Mouse (Mus musculus): ENCODE results near the gene Grin2a.
A peak's percentile ranks its signal among the peaks of the same experiment; 100 is the strongest.

Grin2a gene

GRCm38 (mm10) chr16:9964469-9964868 is 30.9 kb downstream of the Grin2a start:
- DNase-seq, result no peak

DNA sequence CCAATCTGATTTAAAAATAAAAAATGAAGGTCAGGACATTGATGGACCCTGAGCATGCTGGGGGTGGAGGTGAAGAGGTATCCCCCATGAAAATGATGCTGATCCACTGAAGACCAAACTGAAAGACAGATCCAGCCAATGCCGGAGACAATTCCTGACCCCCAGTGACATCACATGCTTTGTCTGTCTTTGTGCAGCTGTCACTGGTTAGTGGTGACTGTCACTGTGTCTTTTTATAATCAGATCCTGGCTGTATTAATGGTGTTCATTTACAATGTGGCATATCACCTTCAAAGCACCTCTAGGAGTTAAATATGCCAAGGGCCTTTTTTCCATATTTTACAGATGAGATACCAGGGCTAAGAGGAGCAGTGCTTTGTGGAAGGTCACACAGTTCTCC is 32.9 kb downstream of the Grin2a start:
- no peak for DNase-seq

GRCm38 (mm10) chr16:9959340-9959739 is 36.0 kb downstream of the Grin2a start:
- no peak for DNase-seq

DNA sequence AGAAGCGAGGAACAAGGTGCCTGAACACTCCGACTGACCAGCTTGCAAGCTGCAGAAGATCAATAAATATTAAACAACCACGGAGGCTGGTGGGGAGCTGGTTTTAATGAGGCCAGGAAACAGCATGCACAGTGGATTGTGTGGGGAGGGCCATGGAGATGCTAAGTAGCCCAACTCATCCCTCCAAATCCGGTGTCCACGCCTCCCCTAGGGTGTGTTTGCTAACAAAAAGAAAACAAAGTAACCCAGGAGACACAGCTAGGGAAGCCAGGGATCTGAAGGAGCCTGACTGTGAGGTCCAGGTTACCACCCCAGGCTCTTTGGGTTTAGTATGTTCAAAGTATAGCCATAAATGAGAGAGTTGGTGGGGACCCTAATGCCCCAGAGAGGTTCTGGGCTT is 41.1 kb downstream of the Grin2a start:
- no peak for DNase-seq

- DNase-seq, result no peak
Observed at GRCm38 (mm10) chr16:9953396-9953831, 41.9 kb downstream of the Grin2a start.

DNA sequence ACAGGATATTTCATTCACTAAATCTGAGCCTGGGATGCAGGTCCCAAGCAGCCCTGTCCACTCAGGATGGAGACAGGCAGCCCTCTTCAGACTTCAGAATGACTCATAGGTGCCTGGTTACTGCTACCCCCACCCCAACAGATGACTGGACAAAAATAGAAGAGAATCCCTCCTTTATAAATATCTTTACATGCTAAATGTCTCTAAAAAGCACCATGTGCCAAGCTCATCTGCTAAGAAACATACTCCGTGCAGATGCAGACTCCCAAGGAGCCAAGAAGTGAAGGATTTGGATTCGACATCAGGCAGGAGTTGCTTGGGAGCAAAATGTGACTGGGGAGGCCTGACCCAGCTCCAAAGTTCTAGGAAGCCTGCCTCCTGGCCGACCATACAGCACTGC is 46.1 kb downstream of the Grin2a start:
- DNase-seq, result no peak

DNA sequence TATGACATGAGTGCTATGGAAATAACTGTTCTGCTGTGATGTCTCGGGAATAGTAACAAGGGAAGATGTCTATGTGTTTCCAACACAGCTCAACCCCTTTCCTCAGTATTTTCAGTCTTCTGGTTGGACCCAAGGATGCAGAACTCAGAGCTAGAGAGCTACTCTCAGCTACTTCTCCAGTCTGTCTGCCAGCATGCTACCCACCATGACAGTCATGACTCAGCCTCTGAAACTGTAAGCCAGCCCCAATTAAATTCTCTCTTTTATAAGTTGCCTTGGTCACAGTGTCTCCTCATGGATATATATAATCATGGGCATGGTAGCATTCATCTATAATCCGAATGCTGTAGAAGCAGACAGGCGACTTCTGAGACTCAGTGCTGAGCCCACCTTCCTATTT is 47.9 kb downstream of the Grin2a start:
- no peak for DNase-seq

DNA sequence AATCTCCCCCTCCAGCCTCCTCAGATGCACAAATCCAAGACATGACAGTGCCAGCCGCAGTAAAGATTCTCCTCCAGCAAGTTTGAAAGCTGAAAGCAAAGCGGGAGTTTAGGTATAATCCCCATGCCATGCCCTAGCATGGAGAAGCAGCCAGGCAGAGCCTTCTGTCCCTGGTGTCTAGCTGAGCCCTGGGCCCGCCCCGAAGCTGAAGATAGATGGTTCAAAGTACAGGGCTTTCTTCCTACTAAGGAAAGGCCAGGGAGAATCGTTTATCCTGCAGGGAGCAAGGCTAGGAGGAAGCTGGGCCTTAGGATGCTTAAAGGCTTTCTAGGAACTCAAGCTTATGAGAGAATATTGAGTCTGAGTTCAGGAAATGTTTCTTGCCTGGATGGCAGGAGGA is 50.5 kb downstream of the Grin2a start:
- DNase-seq, result no peak

DNA sequence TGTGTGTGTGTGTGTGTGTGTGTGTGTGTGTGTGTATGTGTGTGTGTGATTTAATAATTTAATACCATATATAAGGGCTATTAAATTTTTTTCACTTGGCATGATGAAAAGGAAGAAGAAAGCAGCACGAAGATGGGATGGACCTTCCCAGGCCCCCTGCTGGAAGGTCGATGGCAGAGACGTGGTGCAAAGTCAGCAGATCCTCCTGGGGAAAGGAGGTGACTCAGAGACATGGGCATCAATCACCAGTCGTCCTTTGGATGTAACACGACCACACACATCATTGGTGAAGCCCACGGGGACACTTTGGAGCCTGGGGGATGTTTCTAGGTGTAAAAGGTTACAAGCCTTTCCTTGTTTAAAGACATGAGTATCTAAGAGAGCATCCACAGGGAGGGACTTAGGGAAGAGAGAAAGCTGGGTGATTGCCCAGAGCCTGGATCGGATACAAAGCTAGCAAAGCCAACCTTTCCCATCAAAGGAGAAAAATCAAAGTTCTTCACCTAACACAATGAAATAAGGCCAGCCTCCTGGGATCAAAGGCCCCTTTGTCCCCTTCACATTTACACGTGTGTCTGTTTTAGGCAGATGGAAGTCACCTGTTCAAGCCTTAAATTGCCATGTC is 53.9 kb downstream of the Grin2a start:
- DNase-seq, result peak; percentile 59

DNA sequence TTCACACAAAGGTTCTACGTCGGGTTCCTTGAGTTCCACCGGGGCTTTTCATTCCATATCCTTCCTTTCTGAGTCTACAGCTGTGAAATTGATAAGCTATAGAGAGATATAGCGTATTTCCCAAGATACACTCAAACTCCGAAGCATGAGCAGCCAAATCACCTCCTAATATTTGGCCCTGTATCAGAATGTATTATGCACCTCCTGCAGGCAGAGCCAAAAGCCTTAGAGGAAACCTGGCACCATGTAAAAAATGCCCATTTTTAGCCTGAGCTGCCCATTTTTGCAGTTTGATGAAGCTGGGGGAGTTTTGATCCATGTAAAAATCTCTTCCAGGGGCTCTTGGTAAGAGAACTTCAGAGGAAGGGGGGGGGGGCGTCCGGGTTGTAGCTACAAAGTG is 54.6 kb downstream of the Grin2a start:
- DNase-seq, result peak; percentile 65

GRCm38 (mm10) chr16:9910672-9911071 is 84.7 kb downstream of the Grin2a start:
- DNase-seq, result no peak

DNA sequence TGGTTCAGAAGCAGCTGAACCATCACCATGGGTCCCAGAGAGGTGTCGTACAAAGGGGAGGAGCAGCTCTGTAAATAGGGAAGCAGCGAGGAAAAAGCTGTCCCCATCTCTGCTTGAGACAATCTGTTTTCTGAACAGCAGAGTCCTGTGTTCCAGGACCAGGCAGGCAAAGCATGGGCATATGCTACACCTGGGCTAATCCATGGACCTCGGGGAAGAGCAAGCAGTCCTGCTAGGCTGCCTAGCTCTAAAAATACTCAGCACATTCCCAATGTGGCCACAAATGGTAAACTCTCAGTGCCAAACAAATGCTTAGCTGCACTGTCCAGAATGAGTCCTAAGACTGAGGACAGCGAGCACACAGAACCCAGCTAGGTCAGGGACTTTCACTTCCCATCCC is 86.1 kb downstream of the Grin2a start:
- peak; percentile 90 for DNase-seq

- no peak for DNase-seq
Observed at GRCm38 (mm10) chr16:9904443-9904842, 90.9 kb downstream of the Grin2a start.

- peak; percentile 95 for DNase-seq
Observed at GRCm38 (mm10) chr16:9902680-9903463, 92.5 kb downstream of the Grin2a start.

DNA sequence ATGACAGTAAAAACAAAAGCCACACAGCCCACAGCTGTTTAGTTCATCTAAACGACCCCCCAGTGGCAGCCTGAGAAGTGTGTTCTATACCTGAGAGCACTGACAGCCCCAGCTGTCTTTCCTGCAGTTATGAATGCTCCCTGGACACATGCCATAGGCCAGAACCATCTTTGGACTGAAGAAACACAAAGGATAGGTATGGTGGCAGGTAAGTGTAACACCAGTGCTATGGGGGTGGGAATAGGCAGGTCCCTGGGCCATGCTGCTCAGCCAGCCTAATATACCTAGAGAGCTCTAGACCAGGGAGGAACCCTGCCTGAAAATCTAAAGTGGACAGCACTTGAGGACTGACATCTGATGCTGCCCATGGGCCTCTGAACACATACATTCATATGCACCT is 93.9 kb downstream of the Grin2a start:
- DNase-seq, result peak; percentile 56

DNA sequence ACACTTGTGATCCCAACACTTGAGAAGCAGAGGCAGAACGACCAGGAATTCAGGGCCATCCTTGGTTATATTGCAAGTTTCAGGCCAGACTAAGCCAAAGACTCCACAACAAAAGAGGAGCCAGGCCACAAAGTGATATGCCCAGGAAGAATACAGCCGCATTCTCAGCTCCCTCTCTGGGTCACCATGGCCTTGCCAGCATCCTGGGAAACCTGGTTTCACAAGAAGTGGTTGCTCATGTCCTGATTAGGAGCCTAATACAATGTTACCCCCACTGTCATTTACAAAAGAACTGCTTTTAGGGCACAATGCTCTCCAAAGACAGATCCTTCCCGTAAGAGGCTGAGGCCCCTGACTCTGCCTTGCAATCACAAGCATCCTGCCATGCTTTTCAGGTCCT is 94.4 kb downstream of the Grin2a start:
- no peak for DNase-seq

GRCm38 (mm10) chr16:9900196-9900595 is 95.2 kb downstream of the Grin2a start:
- peak; percentile 55 for DNase-seq

DNA sequence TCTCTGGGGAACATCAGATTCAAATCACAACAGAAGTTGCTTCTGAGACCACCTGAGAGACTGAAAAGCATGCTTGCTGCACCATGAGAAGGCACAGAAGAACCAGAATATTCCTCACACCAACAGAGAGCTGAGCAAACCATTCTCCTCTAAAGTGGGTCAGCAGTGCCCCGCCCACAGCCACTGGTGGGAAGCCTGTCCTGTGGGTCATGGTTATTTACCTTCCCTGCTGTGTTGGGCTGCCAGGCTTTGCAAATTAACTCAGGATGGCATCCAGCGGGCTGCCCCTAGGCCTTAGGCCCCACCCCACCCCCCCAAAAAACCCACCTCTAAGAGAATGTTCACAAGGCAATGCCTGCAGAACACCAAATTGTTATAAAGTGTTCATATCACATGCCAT is 96.2 kb downstream of the Grin2a start:
- no peak for DNase-seq

- no peak for DNase-seq
Observed at GRCm38 (mm10) chr16:9895581-9895980, 99.8 kb downstream of the Grin2a start.

DNA sequence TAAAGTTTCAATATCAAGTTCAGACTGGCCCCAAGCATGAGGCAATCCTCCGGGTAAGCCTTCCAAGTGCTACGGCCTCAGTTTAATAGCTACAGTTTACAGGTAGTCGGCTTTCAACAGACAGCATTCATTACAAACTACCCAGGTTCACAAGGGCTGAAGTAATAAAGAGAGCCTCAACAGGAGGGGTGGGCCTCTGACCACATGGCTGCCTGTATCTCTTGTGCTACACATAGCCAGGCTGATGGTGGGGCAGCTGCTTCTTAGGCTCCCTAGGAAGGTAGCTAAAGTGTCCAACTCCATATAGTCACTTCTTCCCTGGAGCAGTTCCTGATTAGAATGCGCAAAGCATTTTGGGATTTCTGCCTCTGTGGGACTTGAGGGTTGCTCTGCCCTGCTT is 109.2 kb downstream of the Grin2a start:
- no peak for DNase-seq

- no peak for DNase-seq
Observed at GRCm38 (mm10) chr16:9884141-9884540, 111.2 kb downstream of the Grin2a start.

DNA sequence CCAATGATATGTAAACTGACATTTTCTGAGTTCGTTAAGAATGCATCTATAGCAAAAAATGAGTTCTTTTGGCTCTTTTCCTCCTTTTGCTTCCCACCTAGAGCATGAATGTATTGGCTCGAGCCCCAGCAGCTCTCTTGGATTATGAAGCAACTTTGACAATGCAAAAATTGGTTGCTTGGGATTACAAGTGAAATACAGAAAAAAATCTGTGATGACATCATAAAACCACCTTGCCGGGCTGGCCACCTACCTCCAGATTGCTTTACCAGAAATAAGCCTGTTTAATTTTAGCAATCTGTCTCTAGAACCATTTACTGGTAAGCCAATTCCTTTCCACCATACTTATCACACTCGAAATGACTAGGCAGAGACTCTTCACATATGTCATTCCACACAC is 112.9 kb downstream of the Grin2a start:
- DNase-seq, result no peak

DNA sequence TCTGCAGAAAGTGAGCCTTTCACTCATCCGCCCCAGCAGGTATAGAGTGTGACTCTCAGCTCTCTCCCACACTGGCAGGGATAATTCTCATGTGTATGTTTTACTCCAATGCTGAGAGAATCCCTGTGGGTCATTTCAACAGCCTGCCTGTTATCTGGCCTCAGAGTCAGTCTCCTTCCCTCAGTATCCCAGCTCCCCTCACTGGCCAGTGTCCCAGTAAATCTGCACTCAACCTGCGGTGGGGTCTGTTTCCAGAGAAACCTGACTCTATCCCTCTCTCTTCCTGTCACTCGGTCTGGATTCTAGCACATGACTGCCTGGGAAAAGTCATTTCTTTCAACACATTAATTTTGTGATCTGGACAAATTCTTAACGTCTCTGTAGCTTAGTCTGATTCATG is 122.4 kb downstream of the Grin2a start:
- DNase-seq, result peak; percentile 35

DNA sequence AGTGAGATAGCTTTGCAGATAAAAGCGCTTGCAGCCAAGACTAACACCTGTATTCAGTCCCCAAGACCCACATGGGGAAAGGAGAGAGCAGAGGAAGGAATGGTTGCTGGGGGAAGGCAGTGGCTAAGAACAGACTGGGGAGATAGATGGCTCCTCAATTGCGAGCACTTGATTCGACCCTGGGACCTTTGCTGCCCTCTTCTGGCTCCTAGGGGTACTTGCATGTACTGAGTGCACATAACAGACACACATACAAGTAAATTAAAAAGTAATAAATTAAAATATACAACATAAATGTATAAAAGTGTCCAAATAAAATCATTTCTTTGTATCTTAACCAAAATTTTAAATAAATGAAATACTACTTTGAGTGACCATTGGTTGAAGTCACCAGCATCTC is 129.7 kb downstream of the Grin2a start:
- DNase-seq, result no peak

- DNase-seq, result no peak
Observed at GRCm38 (mm10) chr16:9865039-9865438, 130.3 kb downstream of the Grin2a start.
